Mouse (Mus musculus): Measurements from ENCODE around the gene Csad.
"Not testable (repeated sequence)": the region's sequence is repeated elsewhere in the genome, so short reads cannot be mapped to it uniquely, and the experiment has no call there.

Gene Csad

GRCm38 (mm10) chr15:102233896-102234295 is 29.4 kb upstream of the Csad start:
- no peak for DNase-seq

GRCm38 (mm10) chr15:102232764-102233163 is 28.2 kb upstream of the Csad start:
- no peak for DNase-seq

GRCm38 (mm10) chr15:102231748-102232147 is 27.2 kb upstream of the Csad start, which contains the start of gene Itgb7:
Itgb7 (minus strand) TSS chr15:102231944.
- DNase-seq: no peak

- no peak for DNase-seq
Observed at GRCm38 (mm10) chr15:102230408-102231321, 26.1 kb upstream of the Csad start.

- not testable (repeated sequence) for DNase-seq
Observed at GRCm38 (mm10) chr15:102225619-102226018, 21.1 kb upstream of the Csad start.

GRCm38 (mm10) chr15:102224992-102225617 is 20.6 kb upstream of the Csad start:
- DNase-seq: no peak

GRCm38 (mm10) chr15:102224186-102224991 is 19.9 kb upstream of the Csad start:
- DNase-seq: peak; percentile 79

- DNase-seq: no peak
Observed at GRCm38 (mm10) chr15:102222386-102222785, 17.9 kb upstream of the Csad start.

GRCm38 (mm10) chr15:102217325-102217724 is 12.8 kb upstream of the Csad start:
- no peak for DNase-seq

GRCm38 (mm10) chr15:102216459-102217228 is 12.1 kb upstream of the Csad start:
- no peak for DNase-seq

GRCm38 (mm10) chr15:102215624-102216023 is 11.1 kb upstream of the Csad start:
- DNase-seq: no peak

GRCm38 (mm10) chr15:102214132-102214531 is 9.6 kb upstream of the Csad start:
- DNase-seq: no peak

- DNase-seq: no peak
Observed at GRCm38 (mm10) chr15:102211895-102212294, 7.4 kb upstream of the Csad start.

GRCm38 (mm10) chr15:102210816-102211215 is 6.3 kb upstream of the Csad start:
- DNase-seq: no peak

GRCm38 (mm10) chr15:102209114-102209513 is 4.6 kb upstream of the Csad start:
- no peak for DNase-seq

- DNase-seq: no peak
Observed at GRCm38 (mm10) chr15:102208092-102208561, 3.6 kb upstream of the Csad start.

- peak; percentile 64 for DNase-seq
Observed at GRCm38 (mm10) chr15:102207351-102207750, 2.8 kb upstream of the Csad start.

GRCm38 (mm10) chr15:102205779-102206178 is 1.3 kb upstream of the Csad start:
- DNase-seq: peak; percentile 41

GRCm38 (mm10) chr15:102203835-102204381 is 616 bp downstream of the Csad start:
- DNase-seq: peak; percentile 71

- DNase-seq: peak; percentile 97
Observed at GRCm38 (mm10) chr15:102202971-102203834, 1.3 kb downstream of the Csad start, which contains the start of gene Zfp740. Zfp740 (plus strand) TSS chr15:102203249.

- peak; percentile 54 for DNase-seq
Observed at GRCm38 (mm10) chr15:102198841-102199240, 5.7 kb downstream of the Csad start.
